Mouse (Mus musculus): ENCODE measurements at regions not wholly inside any gene's neighbourhood (a gene's known extent, or its start where the extent isn't known, plus 50 kb on each side); places are given as distances from the start of the nearest gene placed in this dataset.
"Not testable (repeated sequence)": the region's sequence is repeated elsewhere in the genome, so short reads cannot be mapped to it uniquely, and the experiment has no call there.

GRCm38 (mm10) chr15:11461575-11461974 is 62.1 kb upstream of the Tars start:
- not testable (repeated sequence) for DNase-seq

GRCm38 (mm10) chr15:11459306-11459705 is 59.8 kb upstream of the Tars start:
- DNase-seq: no peak

GRCm38 (mm10) chr15:11457278-11457677 is 57.8 kb upstream of the Tars start:
- no peak for DNase-seq

- no peak for DNase-seq
These were observed 56.5 kb upstream of the Tars start for GRCm38 (mm10) chr15:11455982-11456381.

- no peak for DNase-seq
These were observed 55.9 kb upstream of the Tars start for GRCm38 (mm10) chr15:11455366-11455785.

- no peak for DNase-seq
These were observed 54.5 kb upstream of the Tars start for GRCm38 (mm10) chr15:11453997-11454396.

- DNase-seq: no peak
These were observed 52.2 kb upstream of the Tars start for GRCm38 (mm10) chr15:11451635-11452034.

Measured in right cerebral cortex, postnatal 14 days (tissue).